Mouse (Mus musculus): ENCODE measurements around the gene Car14. TPM values are rescaled to one million over a fixed set of nuclear protein-coding genes. Genes with fewer than 3 reads are reported as not detected.

The Car14 gene
- total and polyA plus RNA-seq, 3 experiments: 0.15 to 0.38 TPM; not detected in 1

GRCm38 (mm10) chr3:95894317-95895160, 10.0 kb downstream of the Car14 start:
- H3K79me2 ChIP-seq (ENCODE audit: control insufficient read depth, insufficient read depth, low read length, poor library complexity): peaks cover 11% of the 10 kb centered on the region
- H3K27ac ChIP-seq (ENCODE audit: control insufficient read depth, low read depth, low read length): peak overlapping the region; percentile 73
- H3K4me1 ChIP-seq (ENCODE audit: control insufficient read depth in 1 of 2, insufficient read depth in 2 of 2, low read length in 2 of 2): peaks cover 12 to 20% of the 10 kb centered on the region in 2 experiments
- peak overlapping the region; percentile 90 to 98 for H3K4me3 ChIP-seq (ENCODE audit: control insufficient read depth in 1 of 2, insufficient read depth in 1 of 2, low read depth in 2 of 2, low read length in 2 of 2)
- H3K9ac ChIP-seq (ENCODE audit: control insufficient read depth, low read depth, low read length, poor library complexity, severe bottlenecking): peak overlapping the region; percentile 82
- no peaks in the 10 kb centered on the region for H3K27me3 ChIP-seq (ENCODE audit: control insufficient read depth in 1 of 2, insufficient read depth in 2 of 2, low read length in 2 of 2)
- DNase-seq (ENCODE audit: low read depth, low spot score): peak; percentile 80
- no peaks in the 10 kb centered on the region for H3K9me3 ChIP-seq (replicated peaks; ENCODE audit: insufficient read depth, low read length)
- H3K36me3 ChIP-seq (ENCODE audit: control insufficient read depth in 1 of 2, insufficient read depth in 2 of 2, low read length in 2 of 2): peaks cover 0 to 16% of the 10 kb centered on the region in 2 experiments; a peak in 2 of 4 replicates
- TF ChIP-seq MAFK (IDR thresholded peaks at IDR 0.05; ENCODE audit: borderline replicate concordance, low read depth, low read length) (no peak), POLR2A (IDR thresholded peaks at IDR 0.05; ENCODE audit: control insufficient read depth in 1 of 2, insufficient read depth in 1 of 2, low read depth in 1 of 2, low read length in 2 of 2, poor library complexity in 1 of 2) (0 out of 4 replicates have a peak, but pooled peaks have one; percentile 27 to 32), SMC3 (IDR thresholded peaks at IDR 0.05; ENCODE audit: low read depth, low read length) (no peak), ZMIZ1 (IDR thresholded peaks at IDR 0.05; ENCODE audit: low read depth, low read length) (0 out of 2 replicates have a peak, but pooled peaks have one; percentile 11), POLR2AphosphoS5 (IDR thresholded peaks at IDR 0.05; ENCODE audit: borderline replicate concordance, low read depth, low read length) (no peak), ZC3H11A (IDR thresholded peaks at IDR 0.05; ENCODE audit: low read depth, low read length) (no peak), ELF1 (IDR thresholded peaks at IDR 0.05; ENCODE audit: low read depth, low read length) (peak; percentile 76), GATA1 (IDR thresholded peaks at IDR 0.05; ENCODE audit: low read depth, low read length) (peak; percentile 59; the same call in 1 of the 2 replicates), UBTF (IDR thresholded peaks at IDR 0.05; ENCODE audit: borderline replicate concordance, insufficient read depth, low read depth, low read length) (no peak), BHLHE40 (IDR thresholded peaks at IDR 0.05; ENCODE audit: borderline replicate concordance, low read depth, low read length) (no peak), NRF1 (IDR thresholded peaks at IDR 0.05; ENCODE audit: insufficient read depth, low read depth, low read length, poor library complexity, severe bottlenecking) (no peak), JUND (IDR thresholded peaks at IDR 0.05; ENCODE audit: low read depth, low read length) (no peak), USF1 (IDR thresholded peaks at IDR 0.05; ENCODE audit: low read depth, low read length) (peak; percentile 17; the same call in 1 of the 2 replicates), ZNF384 (IDR thresholded peaks at IDR 0.05; ENCODE audit: low read depth, low read length) (0 out of 2 replicates have a peak, but pooled peaks have one; percentile 13), MYC (IDR thresholded peaks at IDR 0.05; ENCODE audit: low read depth, low read length) (0 out of 2 replicates have a peak, but pooled peaks have one; percentile 39), MAZ (IDR thresholded peaks at IDR 0.05; ENCODE audit: low read depth, low read length) (no peak), ZKSCAN1 (IDR thresholded peaks at IDR 0.05; ENCODE audit: low read depth, low read length) (no peak), TAL1 (IDR thresholded peaks at IDR 0.05; ENCODE audit: low read length) (no peak), GABPA (IDR thresholded peaks at IDR 0.05; ENCODE audit: low read depth, low read length) (no peak), MXI1 (IDR thresholded peaks at IDR 0.05; ENCODE audit: low read depth, low read length) (no peak), ETS1 (IDR thresholded peaks at IDR 0.05; ENCODE audit: low read depth, low read length) (0 out of 2 replicates have a peak, but pooled peaks have one; percentile 37), RAD21 (IDR thresholded peaks at IDR 0.05; ENCODE audit: low read depth, low read length) (no peak), CHD1 (IDR thresholded peaks at IDR 0.05; ENCODE audit: low read depth, low read length) (no peak), POLR2AphosphoS2 (IDR thresholded peaks at IDR 0.05; ENCODE audit: low read length) (no peak), USF2 (IDR thresholded peaks at IDR 0.05; ENCODE audit: borderline replicate concordance in 1 of 2, insufficient read depth in 1 of 2, low read depth in 1 of 2, low read length in 2 of 2) (no peak), CHD2 (IDR thresholded peaks at IDR 0.05; ENCODE audit: low read length) (no peak), KAT2A (conservative IDR thresholded peaks at IDR 0.05; ENCODE audit: low read depth, low read length) (no peak), TCF12 (IDR thresholded peaks at IDR 0.05; ENCODE audit: low read depth, low read length) (peak; percentile 54), RCOR1 (IDR thresholded peaks at IDR 0.05; ENCODE audit: low read depth, low read length) (peak; percentile 71; the same call in 1 of the 2 replicates), TBP (IDR thresholded peaks at IDR 0.05; ENCODE audit: low read depth, low read length) (peak; percentile 74; the same call in 1 of the 2 replicates), E2F4 (IDR thresholded peaks at IDR 0.05; ENCODE audit: borderline replicate concordance, low read depth, low read length) (no peak), CTCF (IDR thresholded peaks at IDR 0.05 in 2 of 3, conservative IDR thresholded peaks at IDR 0.05 in 1 of 3; ENCODE audit: control insufficient read depth in 1 of 3, insufficient read depth in 1 of 3, low read depth in 2 of 3, low read length in 3 of 3, poor library complexity in 1 of 3, severe bottlenecking in 1 of 3) (no peak), MYB (IDR thresholded peaks at IDR 0.05; ENCODE audit: low read depth, low read length) (no peak), HCFC1 (IDR thresholded peaks at IDR 0.05; ENCODE audit: low read depth, low read length) (peak; percentile 29; the same call in 1 of the 2 replicates), MAX (IDR thresholded peaks at IDR 0.05; ENCODE audit: low read length) (peak; percentile 45; the same call in 1 of the 2 replicates)

Measured in MEL (cell line).